Mouse (Mus musculus) kidney, adult 2 months (tissue): Measurements from ENCODE around the gene Myl4.

Experiments
- CTCF ChIP-seq: fragments of 200-500 bp; conservative IDR thresholded peaks from 2 replicates; pipeline ENCODE4 v1.5.1; 2011; ENCODE audit warnings: low read depth, mild to moderate bottlenecking, control low read depth, low read length, moderate library complexity, mixed read lengths; ENCODE audit not compliant: insufficient read depth, insufficient read length
- POLR2A ChIP-seq: fragments of 200-500 bp; IDR thresholded peaks from one replicate; pipeline ENCODE4 v1.6.1; 2011; ENCODE audit warnings: low read depth, low read length, control low read depth

DNA sequence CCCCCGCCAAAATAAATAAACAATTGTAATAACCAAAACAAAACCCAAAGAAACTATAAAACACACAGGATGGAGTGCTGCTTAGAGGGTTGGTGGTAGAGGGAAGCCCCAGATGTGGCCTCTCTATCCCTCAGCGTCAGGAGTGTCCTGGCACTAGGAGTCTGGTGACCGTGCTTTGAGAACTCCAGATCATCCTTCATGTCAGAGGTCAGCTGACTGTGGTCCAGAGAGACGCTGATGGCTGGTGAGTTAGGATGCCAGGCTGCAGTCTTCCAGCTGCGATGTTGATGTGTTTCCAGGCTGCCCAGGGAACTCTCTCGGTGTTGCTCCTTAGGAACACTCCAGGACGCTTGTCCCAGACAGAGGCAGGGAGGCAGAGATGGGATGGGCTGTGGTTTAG, 21.6 kb downstream of the Myl4 start:
- TF ChIP-seq CTCF (no peak), POLR2A (no peak)
